Mouse (Mus musculus): ENCODE measurements around the gene Prim2. TPM values are rescaled to one million over a fixed set of nuclear protein-coding genes. Genes with fewer than 3 reads are reported as not detected.

Gene Prim2
- polyA plus RNA-seq (2014; fragmentation: Nextera tagmentation; extraction: Ambion mirVana), result 55.0 and 57.7 TPM in 2 replicates

- DNase-seq (ENCODE audit: low spot score, missing footprints) (peak; percentile 99), ATAC-seq (ENCODE audit: low FRiP score) (peak; percentile 95)
- no peaks in the 10 kb centered on the region for H3K9me3 ChIP-seq (ENCODE audit: control insufficient read depth, low read length)
- H3K9ac ChIP-seq (ENCODE audit: low read length), result peak within 1 kb of the TSS; percentile 52
- H3K4me3 ChIP-seq (ENCODE audit: low read depth, low read length), result peak within 1 kb of the TSS; percentile 44
- peaks cover 3% of the 10 kb centered on the region; the same call in 1 of the 2 replicates for H3K4me1 ChIP-seq (ENCODE audit: control insufficient read depth, insufficient read depth, low read length)
- H3K36me3 ChIP-seq (ENCODE audit: control insufficient read depth, insufficient read depth, low read length), result no peaks in the 10 kb centered on the region
- WGBS, result under 1% methylated on average over 26 of the region's 26 CpGs
- H3K27ac ChIP-seq (ENCODE audit: low read depth, low read length), result peak within 1 kb of the TSS; percentile 45
- no peaks in the 10 kb centered on the region for H3K27me3 ChIP-seq (ENCODE audit: control insufficient read depth, insufficient read depth, low read length)
- H3K4me2 ChIP-seq, result peak within 1 kb of the TSS; percentile 58
These were observed at the start of gene Prim2 for GRCm38 (mm10) chr1:33669708-33670141. Gene Prim2 (minus strand): TSS chr1:33669795.

- no peak overlapping the region for H3K4me2 ChIP-seq
- no peak for ATAC-seq (ENCODE audit: low FRiP score)
- no peak overlapping the region for H3K9ac ChIP-seq (ENCODE audit: low read length)
- H3K36me3 ChIP-seq (ENCODE audit: control insufficient read depth, insufficient read depth, low read length), result peaks cover 6% of the 10 kb centered on the region; the same call in 1 of the 2 replicates
- no peak overlapping the region for H3K4me3 ChIP-seq (ENCODE audit: low read depth, low read length)
- peaks cover 5% of the 10 kb centered on the region for H3K4me1 ChIP-seq (ENCODE audit: control insufficient read depth, insufficient read depth, low read length)
- H3K9me3 ChIP-seq (ENCODE audit: control insufficient read depth, low read length), result no peaks in the 10 kb centered on the region
- H3K27ac ChIP-seq (ENCODE audit: low read depth, low read length), result no peak overlapping the region
- WGBS, result 86% methylated on average over 1 of the region's 1 CpGs
- H3K27me3 ChIP-seq (ENCODE audit: control insufficient read depth, insufficient read depth, low read length), result no peaks in the 10 kb centered on the region
- DNase-seq (ENCODE audit: low spot score, missing footprints), result no peak
These were observed 48.0 kb upstream of the Prim2 start for GRCm38 (mm10) chr1:33717636-33718035.

GRCm38 (mm10) chr1:33714796-33715195 lies 45.2 kb upstream of the Prim2 start:
- Histone ChIP-seq H3K4me3 (ENCODE audit: low read depth, low read length) (no peak overlapping the region), H3K4me1 (ENCODE audit: control insufficient read depth, insufficient read depth, low read length) (no peaks in the 10 kb centered on the region), H3K4me2 (peak overlapping the region; percentile 6; the same call in 1 of the 2 replicates), H3K27ac (ENCODE audit: low read depth, low read length) (no peak overlapping the region), H3K36me3 (ENCODE audit: control insufficient read depth, insufficient read depth, low read length) (no peaks in the 10 kb centered on the region), H3K27me3 (ENCODE audit: control insufficient read depth, insufficient read depth, low read length) (no peaks in the 10 kb centered on the region), H3K9me3 (ENCODE audit: control insufficient read depth, low read length) (no peaks in the 10 kb centered on the region), H3K9ac (ENCODE audit: low read length) (no peak overlapping the region)
- WGBS, result 9% methylated on average over 10 of the region's 10 CpGs
- ATAC-seq (ENCODE audit: low FRiP score), result peak; percentile 69
- no peak for DNase-seq (ENCODE audit: low spot score, missing footprints)

DNA sequence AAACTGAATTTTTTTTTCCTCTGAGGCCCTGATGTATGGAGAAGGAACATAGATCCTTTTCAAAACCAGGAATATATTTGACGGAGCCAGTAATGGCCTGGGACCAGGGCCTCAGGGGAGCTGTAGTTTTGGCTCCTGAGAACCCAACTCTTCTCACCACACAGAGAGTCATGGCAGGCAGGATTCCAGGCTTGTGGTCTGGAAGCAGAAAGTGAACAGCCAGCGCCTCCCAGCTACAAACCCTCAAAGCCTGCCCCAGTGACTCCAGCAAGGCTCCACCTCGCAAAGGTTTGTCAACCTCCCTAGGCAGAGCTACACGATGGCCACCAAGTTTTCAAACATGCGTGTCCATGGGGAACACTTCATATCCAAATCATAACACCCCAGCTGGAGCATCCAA lies 42.4 kb upstream of the Prim2 start:
- no peaks in the 10 kb centered on the region for H3K27me3 ChIP-seq (ENCODE audit: control insufficient read depth, insufficient read depth, low read length)
- H3K4me3 ChIP-seq (ENCODE audit: low read depth, low read length), result no peak overlapping the region
- DNase-seq (ENCODE audit: low spot score, missing footprints), result no peak
- no peak for ATAC-seq (ENCODE audit: low FRiP score)
- no peaks in the 10 kb centered on the region for H3K9me3 ChIP-seq (ENCODE audit: control insufficient read depth, low read length)
- H3K27ac ChIP-seq (ENCODE audit: low read depth, low read length), result no peak overlapping the region
- H3K4me1 ChIP-seq (ENCODE audit: control insufficient read depth, insufficient read depth, low read length), result no peaks in the 10 kb centered on the region
- no peaks in the 10 kb centered on the region for H3K36me3 ChIP-seq (ENCODE audit: control insufficient read depth, insufficient read depth, low read length)
- WGBS, result 88% methylated on average over 5 of the region's 5 CpGs
- no peak overlapping the region for H3K9ac ChIP-seq (ENCODE audit: low read length)
- H3K4me2 ChIP-seq, result no peak overlapping the region

DNA sequence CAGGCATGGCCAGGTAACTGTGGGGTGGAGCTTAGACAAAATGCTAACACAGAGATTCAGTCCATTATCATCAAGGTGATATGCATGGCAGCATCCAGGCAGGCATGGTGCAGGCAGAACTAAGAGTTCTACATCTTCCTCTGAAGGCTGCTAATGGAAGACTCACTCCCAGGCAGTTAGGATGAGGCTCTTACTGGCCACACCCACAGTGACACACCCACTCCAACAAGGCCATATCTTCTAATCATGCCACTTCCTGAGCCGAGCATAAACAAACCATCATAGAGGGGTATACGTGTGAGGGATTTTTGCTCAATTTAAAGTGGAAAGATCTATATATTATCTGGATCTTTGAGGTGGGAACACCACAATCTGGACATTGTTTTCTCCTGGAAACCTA lies 40.0 kb upstream of the Prim2 start:
- WGBS, result 77% methylated on average over 2 of the region's 2 CpGs
- Histone ChIP-seq H3K4me2 (no peak overlapping the region), H3K36me3 (ENCODE audit: control insufficient read depth, insufficient read depth, low read length) (no peaks in the 10 kb centered on the region), H3K4me3 (ENCODE audit: low read depth, low read length) (no peak overlapping the region), H3K4me1 (ENCODE audit: control insufficient read depth, insufficient read depth, low read length) (no peaks in the 10 kb centered on the region), H3K9me3 (ENCODE audit: control insufficient read depth, low read length) (no peaks in the 10 kb centered on the region), H3K9ac (ENCODE audit: low read length) (no peak overlapping the region), H3K27me3 (ENCODE audit: control insufficient read depth, insufficient read depth, low read length) (no peaks in the 10 kb centered on the region), H3K27ac (ENCODE audit: low read depth, low read length) (no peak overlapping the region)
- ATAC-seq (ENCODE audit: low FRiP score), result no peak
- DNase-seq (ENCODE audit: low spot score, missing footprints), result no peak

DNA sequence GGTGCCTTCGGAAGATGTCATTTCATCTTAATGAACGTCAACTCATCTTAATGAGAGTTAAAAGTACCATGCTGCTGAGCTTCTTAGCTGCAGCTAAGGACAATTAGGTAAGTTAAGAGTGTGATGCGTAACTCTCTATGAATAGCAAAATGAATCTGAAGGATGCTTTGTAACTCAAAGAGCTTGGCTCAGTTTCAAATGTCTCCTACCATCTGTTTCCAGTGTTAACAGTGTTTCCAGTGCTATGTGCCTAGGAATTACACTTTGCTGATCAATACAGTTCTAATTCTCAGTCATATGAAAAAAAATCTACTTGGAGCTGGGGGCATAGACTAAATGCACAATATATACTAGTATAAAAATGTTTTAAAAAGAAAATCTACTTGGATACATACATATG lies 31.6 kb upstream of the Prim2 start:
- WGBS, result 89% methylated on average over 3 of the region's 3 CpGs
- H3K4me2 ChIP-seq, result no peak overlapping the region
- no peak for DNase-seq (ENCODE audit: low spot score, missing footprints)
- H3K4me3 ChIP-seq (ENCODE audit: low read depth, low read length), result no peak overlapping the region
- ATAC-seq (ENCODE audit: low FRiP score), result no peak
- no peaks in the 10 kb centered on the region for H3K27me3 ChIP-seq (ENCODE audit: control insufficient read depth, insufficient read depth, low read length)
- H3K36me3 ChIP-seq (ENCODE audit: control insufficient read depth, insufficient read depth, low read length), result no peaks in the 10 kb centered on the region
- H3K9ac ChIP-seq (ENCODE audit: low read length), result no peak overlapping the region
- no peak overlapping the region for H3K27ac ChIP-seq (ENCODE audit: low read depth, low read length)
- no peaks in the 10 kb centered on the region for H3K9me3 ChIP-seq (ENCODE audit: control insufficient read depth, low read length)
- H3K4me1 ChIP-seq (ENCODE audit: control insufficient read depth, insufficient read depth, low read length), result no peaks in the 10 kb centered on the region

DNA sequence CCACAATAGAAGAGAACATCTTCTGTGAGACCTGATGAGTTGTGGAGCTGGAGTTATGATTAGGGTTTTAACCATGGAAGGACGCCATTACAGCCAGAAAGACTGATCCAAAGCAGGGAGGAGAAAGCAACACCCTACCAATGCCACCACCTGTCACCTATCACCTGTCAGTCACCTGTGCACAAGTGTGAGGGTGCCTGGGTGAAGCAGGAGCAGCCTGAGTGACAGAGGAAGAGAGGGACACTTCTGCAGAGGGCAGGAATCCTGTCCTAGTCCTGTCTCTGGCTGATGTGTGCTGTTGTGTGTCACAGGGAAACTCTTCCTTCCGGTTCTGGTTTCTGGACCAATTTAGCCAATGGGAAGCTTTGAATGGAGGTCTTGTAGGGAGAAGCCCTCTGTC lies 26.4 kb upstream of the Prim2 start:
- no peak for DNase-seq (ENCODE audit: low spot score, missing footprints)
- WGBS, result 86% methylated on average over 2 of the region's 2 CpGs

GRCm38 (mm10) chr1:33693893-33694292 lies 24.3 kb upstream of the Prim2 start:
- no peak overlapping the region for H3K9ac ChIP-seq (ENCODE audit: low read length)
- no peaks in the 10 kb centered on the region for H3K27me3 ChIP-seq (ENCODE audit: control insufficient read depth, insufficient read depth, low read length)
- H3K27ac ChIP-seq (ENCODE audit: low read depth, low read length), result no peak overlapping the region
- no peaks in the 10 kb centered on the region for H3K4me1 ChIP-seq (ENCODE audit: control insufficient read depth, insufficient read depth, low read length)
- H3K4me2 ChIP-seq, result no peak overlapping the region
- no peaks in the 10 kb centered on the region for H3K9me3 ChIP-seq (ENCODE audit: control insufficient read depth, low read length)
- ATAC-seq (ENCODE audit: low FRiP score) (no peak), DNase-seq (ENCODE audit: low spot score, missing footprints) (no peak)
- no peaks in the 10 kb centered on the region for H3K36me3 ChIP-seq (ENCODE audit: control insufficient read depth, insufficient read depth, low read length)
- WGBS, result 88% methylated on average over 3 of the region's 3 CpGs
- H3K4me3 ChIP-seq (ENCODE audit: low read depth, low read length), result no peak overlapping the region

More for the DNA sequence above, 26.4 kb upstream of the Prim2 start:
- Histone ChIP-seq H3K9ac (ENCODE audit: low read length) (no peak overlapping the region), H3K4me2 (no peak overlapping the region), H3K9me3 (ENCODE audit: control insufficient read depth, low read length) (no peaks in the 10 kb centered on the region), H3K4me3 (ENCODE audit: low read depth, low read length) (no peak overlapping the region), H3K36me3 (ENCODE audit: control insufficient read depth, insufficient read depth, low read length) (no peaks in the 10 kb centered on the region), H3K27ac (ENCODE audit: low read depth, low read length) (no peak overlapping the region), H3K27me3 (ENCODE audit: control insufficient read depth, insufficient read depth, low read length) (no peaks in the 10 kb centered on the region), H3K4me1 (ENCODE audit: control insufficient read depth, insufficient read depth, low read length) (no peaks in the 10 kb centered on the region)
- no peak for ATAC-seq (ENCODE audit: low FRiP score)

DNA sequence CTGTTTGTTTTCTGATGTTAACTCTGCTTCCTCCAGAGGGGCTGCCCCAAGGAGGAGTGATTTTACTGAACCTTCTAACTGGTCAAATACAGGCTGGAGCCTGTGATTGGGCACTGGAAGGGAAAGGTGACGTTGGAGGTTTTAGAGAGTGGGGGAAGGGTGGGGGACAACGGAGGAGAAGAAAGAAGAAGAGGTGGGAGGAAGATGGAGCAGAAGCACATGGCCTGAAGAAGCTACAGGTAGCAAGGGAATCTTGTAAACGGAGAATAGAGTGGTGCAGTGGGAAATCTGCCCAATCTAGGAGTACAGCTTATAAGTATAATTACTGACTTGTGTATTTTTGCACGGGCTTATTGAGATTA lies 20.5 kb upstream of the Prim2 start:
- H3K4me2 ChIP-seq, result no peak overlapping the region
- no peaks in the 10 kb centered on the region for H3K4me1 ChIP-seq (ENCODE audit: control insufficient read depth, insufficient read depth, low read length)
- no peak for DNase-seq (ENCODE audit: low spot score, missing footprints)
- no peak overlapping the region for H3K4me3 ChIP-seq (ENCODE audit: low read depth, low read length)
- no peaks in the 10 kb centered on the region for H3K9me3 ChIP-seq (ENCODE audit: control insufficient read depth, low read length)
- WGBS, result 48% methylated on average over 4 of the region's 4 CpGs
- no peaks in the 10 kb centered on the region for H3K36me3 ChIP-seq (ENCODE audit: control insufficient read depth, insufficient read depth, low read length)
- H3K27ac ChIP-seq (ENCODE audit: low read depth, low read length), result no peak overlapping the region
- no peak overlapping the region for H3K9ac ChIP-seq (ENCODE audit: low read length)
- ATAC-seq (ENCODE audit: low FRiP score), result no peak
- no peaks in the 10 kb centered on the region for H3K27me3 ChIP-seq (ENCODE audit: control insufficient read depth, insufficient read depth, low read length)

Measured in midbrain, embryonic 11.5 days (tissue).